Mouse (Mus musculus) MEL (cell line): ENCODE results near the gene Me3. TPM values are rescaled to one million over a fixed set of nuclear protein-coding genes. Genes with fewer than 3 reads are reported as not detected.

Experiments
- DNase-seq: peaks from one replicate; pipeline ENCODE4 v3.0.0; 2011; ENCODE audit warnings: low read depth, low spot score
- H3K27ac ChIP-seq: 2 replicates; pipeline ENCODE4 v1.5.1; 2012; ENCODE audit warnings: low read depth, mild to moderate bottlenecking, control low read depth, low read length, moderate library complexity; ENCODE audit not compliant: control insufficient read depth
- H3K27me3 ChIP-seq, 2 experiments: fragments of 150-350 bp in 1 of 2; sonication (generic) in 1 of 2; 2 replicates each; pipeline ENCODE4 v1.6.1; 2012; ENCODE audit warnings: low read length in 2 of 2, mild to moderate bottlenecking in 2 of 2, improper control_type of control experiment in 1 of 2, moderate library complexity in 1 of 2; ENCODE audit not compliant: insufficient read depth in 2 of 2, control insufficient read depth in 1 of 2
- H3K36me3 ChIP-seq, 2 experiments: 2 replicates each; pipeline ENCODE4 v1.6.1; 2012 to 2014; ENCODE audit warnings: low read length in 2 of 2, improper control_type of control experiment in 1 of 2, inconsistent platforms in 1 of 2, mild to moderate bottlenecking in 1 of 2; ENCODE audit not compliant: insufficient read depth in 2 of 2, control insufficient read depth in 1 of 2
- H3K4me1 ChIP-seq, 2 experiments: fragments of 150-350 bp in 1 of 2; sonication (generic) in 1 of 2; 2 replicates each; pipeline ENCODE4 v1.6.1; 2012; ENCODE audit warnings: low read length in 2 of 2, improper control_type of control experiment in 1 of 2, mild to moderate bottlenecking in 1 of 2; ENCODE audit not compliant: insufficient read depth in 2 of 2, control insufficient read depth in 1 of 2
- H3K4me3 ChIP-seq, 2 experiments: fragments of 150-350 bp in 1 of 2; sonication (generic) in 1 of 2; 2 replicates each; pipeline ENCODE4 v1.5.1; 2012; ENCODE audit warnings: low read depth in 2 of 2, low read length in 2 of 2, mild to moderate bottlenecking in 2 of 2, moderate library complexity in 2 of 2, control low read depth in 1 of 2, improper control_type of control experiment in 1 of 2; ENCODE audit not compliant: control insufficient read depth in 1 of 2, insufficient read depth in 1 of 2
- H3K79me2 ChIP-seq: 2 replicates; pipeline ENCODE4 v1.6.1; 2012; ENCODE audit warnings: mild to moderate bottlenecking, low read length, moderate library complexity; ENCODE audit not compliant: control insufficient read depth, poor library complexity, insufficient read depth
- H3K9ac ChIP-seq: 2 replicates; pipeline ENCODE4 v1.6.1; 2012; ENCODE audit warnings: low read depth, mild to moderate bottlenecking, control low read depth, low read length, moderate library complexity; ENCODE audit not compliant: control insufficient read depth, poor library complexity, severe bottlenecking
- H3K9me3 ChIP-seq: fragments of 150-350 bp; sonication (generic); replicated peaks from 2 replicates; pipeline ENCODE4 v1.6.1; 2012; ENCODE audit warnings: mild to moderate bottlenecking, low read length, improper control_type of control experiment, moderate library complexity; ENCODE audit not compliant: insufficient read depth
- BHLHE40 ChIP-seq: IDR thresholded peaks from 2 replicates; pipeline ENCODE4 v1.6.1; 2012; ENCODE audit warnings: low read depth, mild to moderate bottlenecking, inconsistent platforms, low read length, improper control_type of control experiment, borderline replicate concordance
- CHD2 ChIP-seq: IDR thresholded peaks from 2 replicates; pipeline ENCODE4 v1.6.1; 2011; ENCODE audit warnings: low read length, improper control_type of control experiment
- CTCF ChIP-seq, 3 experiments: IDR thresholded peaks in 2 of 3; conservative IDR thresholded peaks in 1 of 3; 2 replicates each; pipeline ENCODE4 v1.5.1; 2011 to 2012; ENCODE audit warnings: low read length in 3 of 3, low read depth in 2 of 3, mild to moderate bottlenecking in 2 of 3, improper control_type of control experiment in 1 of 3, inconsistent platforms in 1 of 3, mixed read lengths in 1 of 3, moderate library complexity in 1 of 3; ENCODE audit not compliant: control insufficient read depth in 1 of 3, insufficient read depth in 1 of 3, poor library complexity in 1 of 3, severe bottlenecking in 1 of 3
- ETS1 ChIP-seq: IDR thresholded peaks from 2 replicates; pipeline ENCODE4 v1.6.1; 2012; ENCODE audit warnings: low read depth, mild to moderate bottlenecking, inconsistent platforms, low read length, improper control_type of control experiment, moderate library complexity
- JUND ChIP-seq: IDR thresholded peaks from 2 replicates; pipeline ENCODE4 v1.6.1; 2011; ENCODE audit warnings: low read depth, mild to moderate bottlenecking, improper control_type of control experiment, low read length
- KAT2A ChIP-seq: conservative IDR thresholded peaks from 2 replicates; pipeline ENCODE4 v1.6.1; 2012; ENCODE audit warnings: low read depth, low read length, improper control_type of control experiment, inconsistent platforms
- MAZ ChIP-seq: IDR thresholded peaks from 2 replicates; pipeline ENCODE4 v1.6.1; 2012; ENCODE audit warnings: low read depth, mild to moderate bottlenecking, inconsistent platforms, low read length, improper control_type of control experiment
- MEF2A ChIP-seq: IDR thresholded peaks from 2 replicates; pipeline ENCODE4 v1.6.1; 2014; ENCODE audit warnings: low read depth, mild to moderate bottlenecking, inconsistent platforms, low read length, improper control_type of control experiment; ENCODE audit not compliant: poor library complexity, insufficient replicate concordance, severe bottlenecking; ENCODE audit errors: extremely low read depth
- MXI1 ChIP-seq: IDR thresholded peaks from 2 replicates; pipeline ENCODE4 v1.6.1; 2011; ENCODE audit warnings: mild to moderate bottlenecking, low read depth, low read length, improper control_type of control experiment
- MYC ChIP-seq: IDR thresholded peaks from 2 replicates; pipeline ENCODE4 v1.6.1; 2011; ENCODE audit warnings: low read depth, mild to moderate bottlenecking, low read length, improper control_type of control experiment, moderate library complexity
- POLR2AphosphoS2 ChIP-seq: IDR thresholded peaks from 2 replicates; pipeline ENCODE4 v1.6.1; 2011; ENCODE audit warnings: low read length, improper control_type of control experiment
- SMC3 ChIP-seq: IDR thresholded peaks from 2 replicates; pipeline ENCODE4 v1.6.1; 2011; ENCODE audit warnings: low read depth, low read length, improper control_type of control experiment
- TAL1 ChIP-seq: IDR thresholded peaks from 2 replicates; pipeline ENCODE4 v1.6.1; 2012; ENCODE audit warnings: mild to moderate bottlenecking, inconsistent platforms, low read length, moderate library complexity, mixed read lengths
- USF2 ChIP-seq, 2 experiments: IDR thresholded peaks; 2 replicates each; pipeline ENCODE4 v1.6.1; 2011 to 2012; ENCODE audit warnings: improper control_type of control experiment in 2 of 2, low read length in 2 of 2, borderline replicate concordance in 1 of 2, inconsistent platforms in 1 of 2, low read depth in 1 of 2, mild to moderate bottlenecking in 1 of 2; ENCODE audit not compliant: insufficient read depth in 1 of 2
- ZC3H11A ChIP-seq: IDR thresholded peaks from 2 replicates; pipeline ENCODE4 v1.6.1; 2012; ENCODE audit warnings: low read depth, mild to moderate bottlenecking, inconsistent platforms, low read length, improper control_type of control experiment
- ZKSCAN1 ChIP-seq: IDR thresholded peaks from 2 replicates; pipeline ENCODE4 v1.6.1; 2012; ENCODE audit warnings: low read depth, mild to moderate bottlenecking, inconsistent platforms, low read length, improper control_type of control experiment, moderate library complexity
- ZNF384 ChIP-seq: IDR thresholded peaks from 2 replicates; pipeline ENCODE4 v1.6.1; 2012; ENCODE audit warnings: low read depth, mild to moderate bottlenecking, inconsistent platforms, low read length, improper control_type of control experiment
- polyA plus RNA-seq, 2 experiments: library from polyadenylated mRNA; stranded (reverse) in 1 of 2; unstranded in 1 of 2; fragments of >175 nt in 1 of 2; fragments of >200 nt in 1 of 2; gene quantifications; 2 replicates each; pipeline versions ENCODE4 v1.2.1 to v1.2.4; 2012; ENCODE audit warnings: low replicate concordance in 2 of 2, low read depth in 1 of 2; ENCODE audit not compliant: insufficient read length in 2 of 2, insufficient read depth in 1 of 2, missing spikeins in 1 of 2
- total RNA-seq: library from RNA; depleted of rRNA; stranded (reverse); fragments of 300-350 nt; gene quantifications from 2 replicates; pipeline ENCODE4 v1.2.3, GENCODE M21; 2012

The Me3 gene
- total and polyA plus RNA-seq, 3 experiments, result 0.35 TPM; not detected in 2

DNA sequence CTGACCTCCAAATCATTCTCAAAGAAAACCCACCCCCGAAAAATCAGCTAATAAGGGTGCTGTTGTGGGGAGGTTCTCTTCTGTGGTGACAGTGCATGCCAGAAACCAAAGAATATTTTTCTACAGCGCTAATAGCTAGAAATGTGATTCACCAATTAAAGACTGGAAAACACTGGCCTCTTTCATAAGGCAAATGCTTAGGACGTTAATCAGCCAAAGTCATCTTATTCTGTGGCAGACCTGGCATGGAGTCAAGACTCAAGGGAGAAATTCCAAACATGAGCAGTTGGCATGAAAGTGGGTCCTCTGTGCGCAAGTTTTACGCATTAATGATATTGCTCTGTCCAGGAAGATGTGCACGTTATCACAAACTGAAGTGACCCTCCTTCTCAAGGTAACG, 21.0 kb upstream of the Me3 start:
- DNase-seq, result no peak
- Histone ChIP-seq H3K4me3 (no peak overlapping the region), H3K9ac (no peak overlapping the region), H3K9me3 (no peaks in the 10 kb centered on the region)
- TF ChIP-seq BHLHE40, result no peak
- no peak for TF ChIP-seq MEF2A
- no peak for TF ChIP-seq USF2 (IDR thresholded peaks at IDR 0.05; ENCODE audit: borderline replicate concordance in 1 of 2, insufficient read depth in 1 of 2, low read depth in 1 of 2, low read length in 2 of 2)
- TF ChIP-seq ETS1, result no peak
- TF ChIP-seq MXI1, result no peak
- TF ChIP-seq ZC3H11A, result no peak
- TF ChIP-seq MAZ, result no peak
- no peak for TF ChIP-seq CHD2
- no peak for TF ChIP-seq MYC
- no peak for TF ChIP-seq ZKSCAN1
- no peak for TF ChIP-seq CTCF (IDR thresholded peaks at IDR 0.05 in 2 of 3, conservative IDR thresholded peaks at IDR 0.05 in 1 of 3; ENCODE audit: control insufficient read depth in 1 of 3, insufficient read depth in 1 of 3, low read depth in 2 of 3, low read length in 3 of 3, poor library complexity in 1 of 3, severe bottlenecking in 1 of 3)
- TF ChIP-seq KAT2A, result no peak
- TF ChIP-seq, all 39 proteins: peak for 0
- Histone ChIP-seq H3K36me3 (no peaks in the 10 kb centered on the region), H3K79me2 (no peaks in the 10 kb centered on the region), H3K27ac (no peak overlapping the region), H3K27me3 (no peaks in the 10 kb centered on the region), H3K4me1 (no peaks in the 10 kb centered on the region)

DNA sequence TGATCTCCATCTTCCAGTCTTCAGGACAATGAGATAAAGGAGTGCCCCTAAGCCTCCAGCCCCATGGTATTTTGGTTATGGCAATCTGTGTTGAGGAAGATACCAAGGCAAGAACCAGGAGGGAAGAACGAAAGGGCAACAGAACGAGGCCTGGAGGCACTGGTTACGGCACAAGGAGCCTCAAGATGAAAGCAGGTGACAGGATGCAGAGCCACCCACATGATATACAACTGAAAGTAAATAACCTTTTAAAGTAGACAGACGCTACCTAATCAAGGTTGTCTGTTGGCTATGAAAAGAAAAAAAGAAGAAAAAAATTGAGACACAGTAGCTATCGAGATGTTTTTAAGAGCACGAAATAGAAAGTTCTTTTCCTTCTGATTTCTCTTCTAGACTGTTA, 16.0 kb upstream of the Me3 start:
- no peak for TF ChIP-seq CTCF (IDR thresholded peaks at IDR 0.05 in 2 of 3, conservative IDR thresholded peaks at IDR 0.05 in 1 of 3; ENCODE audit: control insufficient read depth in 1 of 3, insufficient read depth in 1 of 3, low read depth in 2 of 3, low read length in 3 of 3, poor library complexity in 1 of 3, severe bottlenecking in 1 of 3)
- TF ChIP-seq POLR2AphosphoS2, result no peak
- no peak for TF ChIP-seq JUND
- no peak for TF ChIP-seq ZNF384
- Histone ChIP-seq H3K79me2 (no peaks in the 10 kb centered on the region), H3K36me3 (no peaks in the 10 kb centered on the region), H3K27me3 (no peaks in the 10 kb centered on the region), H3K27ac (no peak overlapping the region), H3K4me1 (no peaks in the 10 kb centered on the region), H3K4me3 (no peak overlapping the region), H3K9me3 (no peaks in the 10 kb centered on the region), H3K9ac (no peak overlapping the region)
- DNase-seq, result no peak

- Histone ChIP-seq H3K4me1 (no peaks in the 10 kb centered on the region), H3K79me2 (no peaks in the 10 kb centered on the region), H3K9ac (no peak overlapping the region), H3K36me3 (no peaks in the 10 kb centered on the region), H3K9me3 (no peaks in the 10 kb centered on the region), H3K27ac (no peak overlapping the region)
- DNase-seq, result no peak
- TF ChIP-seq BHLHE40, result no peak
- TF ChIP-seq TAL1, result no peak
- no peak for TF ChIP-seq SMC3
- TF ChIP-seq, all 39 proteins: peak for 0
- H3K4me3 ChIP-seq, result no peak overlapping the region
- no peaks in the 10 kb centered on the region for H3K27me3 ChIP-seq
These were observed 8.9 kb upstream of the Me3 start for GRCm38 (mm10) chr7:89623331-89623730.
